Mouse (Mus musculus) hindbrain, embryonic 12.5 days (tissue): Measurements from ENCODE around the gene Ifi203. TPM values are rescaled to one million over a fixed set of nuclear protein-coding genes. Genes with fewer than 3 reads are reported as not detected.
"Not testable (repeated sequence)": the region's sequence is repeated elsewhere in the genome, so short reads cannot be mapped to it uniquely, and the experiment has no call there.

ENCODE experiments used
- ATAC-seq: fragments of 200-750 bp; cut with Nextera tagmentation; 2 replicates; pipeline ENCODE4 v1.8.0; 2017; ENCODE audit warnings: moderate TSS enrichment; ENCODE audit not compliant: low FRiP score
- H3K27ac ChIP-seq: fragments of 300-500 bp; sonication (generic); 2 replicates; pipeline ENCODE4 v1.5.1; 2016; ENCODE audit warnings: mild to moderate bottlenecking
- H3K27me3 ChIP-seq: fragments of 300-500 bp; sonication (generic); 2 replicates; pipeline ENCODE4 v1.6.1; 2016; ENCODE audit warnings: mild to moderate bottlenecking
- H3K36me3 ChIP-seq: fragments of 300-500 bp; sonication (generic); 2 replicates; pipeline ENCODE4 v1.6.1; 2016; ENCODE audit warnings: mild to moderate bottlenecking
- H3K4me1 ChIP-seq: fragments of 300-500 bp; sonication (generic); 2 replicates; pipeline ENCODE4 v1.6.1; 2016
- H3K4me2 ChIP-seq: fragments of 300-500 bp; sonication (generic); replicated peaks from 2 replicates; pipeline ENCODE4 v1.6.1; 2016; ENCODE audit warnings: mild to moderate bottlenecking
- H3K4me3 ChIP-seq: fragments of 300-500 bp; sonication (generic); 2 replicates; pipeline ENCODE4 v1.5.1; 2016; ENCODE audit warnings: mild to moderate bottlenecking
- H3K9ac ChIP-seq: fragments of 300-500 bp; sonication (generic); 2 replicates; pipeline ENCODE4 v1.6.1; 2016; ENCODE audit warnings: mild to moderate bottlenecking, moderate library complexity
- H3K9me3 ChIP-seq: fragments of 300-500 bp; sonication (generic); replicated peaks from 2 replicates; pipeline ENCODE4 v1.6.1; 2016; ENCODE audit warnings: mild to moderate bottlenecking
- WGBS: fragments of 180-500 bp; shearing (Covaris S2); methylation state at CpG from one replicate; pipeline ENCODE4 v1.1.7; 2016; 5-methylcytosine and 5-hydroxymethylcytosine counted together
- polyA plus RNA-seq: library from polyadenylated mRNA; unstranded; fragments of >200 nt; fragmentation: Nextera tagmentation; extraction: Ambion mirVana; gene quantifications from 2 replicates; pipeline ENCODE4 v1.2.1, GENCODE M21; 2016

Ifi203 gene
- polyA plus RNA-seq, 1 experiment from 2014 or later = 0.10 TPM

- H3K9me3 ChIP-seq, H3K9ac ChIP-seq, H3K4me2 ChIP-seq, ATAC-seq, H3K4me3 ChIP-seq, H3K27me3 ChIP-seq, H3K4me1 ChIP-seq, H3K27ac ChIP-seq, H3K36me3 ChIP-seq: not testable (repeated sequence)
- 94% methylated on average over 2 of the region's 2 CpGs for WGBS
Measured at GRCm38 (mm10) chr1:173941522-173941921, 950 bp downstream of the Ifi203 start.

- H3K4me1 ChIP-seq, H3K27me3 ChIP-seq, H3K4me2 ChIP-seq, H3K27ac ChIP-seq, ATAC-seq, H3K9ac ChIP-seq, H3K9me3 ChIP-seq, H3K4me3 ChIP-seq, H3K36me3 ChIP-seq: not testable (repeated sequence)
- WGBS = 72% methylated on average over 2 of the region's 3 CpGs
Measured at GRCm38 (mm10) chr1:173919279-173919678, 23.2 kb downstream of the Ifi203 start.

- Histone ChIP-seq H3K4me1 (no peaks in the 10 kb centered on the region), H3K9me3 (no peaks in the 10 kb centered on the region), H3K4me2 (no peak overlapping the region), H3K9ac (no peak overlapping the region), H3K27me3 (no peaks in the 10 kb centered on the region), H3K4me3 (no peak overlapping the region), H3K36me3 (no peaks in the 10 kb centered on the region), H3K27ac (no peak overlapping the region)
- no peak for ATAC-seq
- 91% methylated on average over 2 of the region's 2 CpGs for WGBS
Measured at GRCm38 (mm10) chr1:173914559-173914958, 27.9 kb downstream of the Ifi203 start.

GRCm38 (mm10) chr1:173913256-173913791 is 29.1 kb downstream of the Ifi203 start:
- not testable (repeated sequence) for H3K4me3 ChIP-seq, H3K4me2 ChIP-seq, H3K27ac ChIP-seq, H3K4me1 ChIP-seq, H3K9ac ChIP-seq, ATAC-seq, H3K27me3 ChIP-seq, H3K36me3 ChIP-seq, H3K9me3 ChIP-seq

- H3K9me3 ChIP-seq, H3K27ac ChIP-seq, H3K4me2 ChIP-seq, H3K36me3 ChIP-seq, H3K4me1 ChIP-seq, H3K4me3 ChIP-seq, H3K27me3 ChIP-seq, H3K9ac ChIP-seq, ATAC-seq: not testable (repeated sequence)
- WGBS = 84% methylated on average over 6 of the region's 6 CpGs
Measured at GRCm38 (mm10) chr1:173912548-173913255, 29.8 kb downstream of the Ifi203 start, which contains the start of gene Ifi211. TSS of gene Ifi211 (minus strand) at chr1:173913046.

- Histone ChIP-seq H3K4me1 (no peaks in the 10 kb centered on the region), H3K27ac (no peak overlapping the region), H3K4me3 (no peak overlapping the region), H3K9ac (no peak overlapping the region), H3K9me3 (no peaks in the 10 kb centered on the region), H3K4me2 (no peak overlapping the region), H3K27me3 (no peaks in the 10 kb centered on the region), H3K36me3 (no peaks in the 10 kb centered on the region)
- ATAC-seq = no peak
- 94% methylated on average over 2 of the region's 2 CpGs for WGBS
Measured at GRCm38 (mm10) chr1:173911808-173912464, 30.5 kb downstream of the Ifi203 start.

GRCm38 (mm10) chr1:173908390-173908789 is 34.1 kb downstream of the Ifi203 start:
- not testable (repeated sequence) for ATAC-seq, H3K4me2 ChIP-seq, H3K4me1 ChIP-seq, H3K9me3 ChIP-seq, H3K4me3 ChIP-seq, H3K9ac ChIP-seq, H3K27me3 ChIP-seq, H3K36me3 ChIP-seq, H3K27ac ChIP-seq

- not testable (repeated sequence) for H3K4me3 ChIP-seq, H3K9ac ChIP-seq, H3K36me3 ChIP-seq, H3K4me1 ChIP-seq, ATAC-seq, H3K27me3 ChIP-seq, H3K9me3 ChIP-seq, H3K27ac ChIP-seq, H3K4me2 ChIP-seq
- 87% methylated on average over 4 of the region's 4 CpGs for WGBS
Measured at GRCm38 (mm10) chr1:173905885-173906284, 36.6 kb downstream of the Ifi203 start.

- ATAC-seq, H3K36me3 ChIP-seq, H3K4me2 ChIP-seq: not testable (repeated sequence)
Measured at GRCm38 (mm10) chr1:173889741-173890140, 52.7 kb downstream of the Ifi203 start.

GRCm38 (mm10) chr1:173887026-173887787 is 55.3 kb downstream of the Ifi203 start:
- not testable (repeated sequence) for H3K4me1 ChIP-seq, H3K27me3 ChIP-seq, H3K4me3 ChIP-seq, H3K36me3 ChIP-seq, H3K4me2 ChIP-seq, H3K9me3 ChIP-seq, H3K9ac ChIP-seq, ATAC-seq, H3K27ac ChIP-seq
- 82% methylated on average over 1 of the region's 2 CpGs for WGBS

More at GRCm38 (mm10) chr1:173889741-173890140, 52.7 kb downstream of the Ifi203 start:
- H3K4me3 ChIP-seq, H3K27ac ChIP-seq, H3K9ac ChIP-seq, H3K9me3 ChIP-seq, H3K27me3 ChIP-seq, H3K4me1 ChIP-seq: not testable (repeated sequence)

- not testable (repeated sequence) for H3K4me1 ChIP-seq, H3K4me2 ChIP-seq, H3K27me3 ChIP-seq, H3K9me3 ChIP-seq, H3K9ac ChIP-seq, H3K27ac ChIP-seq, ATAC-seq, H3K36me3 ChIP-seq, H3K4me3 ChIP-seq
- 72% methylated on average over 3 of the region's 3 CpGs for WGBS
Measured at GRCm38 (mm10) chr1:173880004-173880666, 62.3 kb downstream of the Ifi203 start.
